In the genomic region with DNA sequence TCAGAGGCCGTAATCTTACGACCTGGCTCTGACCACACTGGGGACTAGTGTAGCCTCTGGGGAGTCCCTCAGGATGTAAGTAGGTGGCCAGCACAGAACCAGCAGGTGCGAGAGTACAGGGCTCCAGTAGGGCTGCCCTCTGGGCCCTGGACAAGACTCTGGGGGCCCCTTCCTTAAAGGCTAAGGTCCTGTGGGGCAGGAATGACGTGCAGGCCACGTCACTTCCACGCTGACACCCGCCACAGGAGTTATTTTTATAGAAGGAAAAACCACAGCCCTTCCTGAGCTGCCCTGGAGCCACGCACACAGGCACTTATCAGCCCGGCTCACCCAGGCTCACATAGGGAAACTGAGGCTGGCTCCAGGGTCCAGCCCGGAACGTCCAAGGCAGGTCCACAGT, we compare ENCODE assay signal across 17 mouse cellular contexts. TPM values are rescaled to one million over a fixed set of nuclear protein-coding genes. Genes with fewer than 3 reads are reported as not detected.
DNase-seq lines count a peak whose midpoint lies in the region; ATAC-seq and TF ChIP-seq lines count a peak whose summit lies in the region.
"Had no signal": no experiment of that assay in that cellular context is flagged by ENCODE, and none has a peak within 500 bp of the region (broad histone marks: within the 10 kb centered on the region; RNA-seq: fewer than 3 reads in every experiment).

No protein-coding gene starts in this region.

- DNase-seq in kidney, postnatal 4 days, result no peak
- DNase-seq in CH12.LX (ENCODE audit: extremely low read depth), result no peak
- DNase-seq in embryonic facial prominence, embryonic 10.5 days (ENCODE audit: low spot score), result no peak
- DNase-seq in heart, postnatal 25 days (ENCODE audit: low spot score), result peak; percentile 51
- no peak for DNase-seq in cerebellum, postnatal 36 days
- no peak for DNase-seq in gastrocnemius, adult 18-20 months (ENCODE audit: low spot score)
- DNase-seq in ovary, postnatal 10 days (ENCODE audit: low spot score), result no peak
- DNase-seq: cerebellum, adult 9-10 months had no signal

- H3K36me3 ChIP-seq in kidney, embryonic 16.5 days (ENCODE audit: insufficient read depth, low read length), result no peaks in the 10 kb centered on the region
- peaks cover 0 to 2% of the 10 kb centered on the region in 2 experiments for H3K36me3 ChIP-seq in CH12.LX (replicated peaks in 1 of 2; ENCODE audit: control insufficient read depth in 1 of 2, insufficient read depth in 1 of 2, low read length in 1 of 2)
- H3K36me3 ChIP-seq in embryonic facial prominence, embryonic 10.5 days (replicated peaks), result peaks cover 39% of the 10 kb centered on the region
- H3K36me3 ChIP-seq: embryonic facial prominence, embryonic 12.5 days had no signal

- H3K4me3 ChIP-seq in kidney, embryonic 16.5 days (ENCODE audit: low read length), result no peak overlapping the region
- no peak overlapping the region for H3K4me3 ChIP-seq in CH12.LX (replicated peaks in 1 of 3; ENCODE audit: low read depth in 2 of 3, low read length in 2 of 3, poor library complexity in 1 of 3)
- no peak overlapping the region for H3K4me3 ChIP-seq in embryonic facial prominence, embryonic 10.5 days
- H3K4me3 ChIP-seq: embryonic facial prominence, embryonic 12.5 days had no signal

- no peak for TF ChIP-seq EP300 in CH12.LX (IDR thresholded peaks at IDR 0.05; ENCODE audit: low read length)

- H3K4me1 ChIP-seq in kidney, embryonic 16.5 days (ENCODE audit: insufficient read depth, low read length), result 0 out of 2 replicates have a peak, but pooled peaks cover 7% of the 10 kb centered on the region
- H3K4me1 ChIP-seq in CH12.LX (ENCODE audit: control insufficient read depth in 1 of 2, insufficient read depth in 2 of 2), result peaks cover 8 to 17% of the 10 kb centered on the region in 2 experiments; a peak in 3 of 4 replicates
- peaks cover 59% of the 10 kb centered on the region for H3K4me1 ChIP-seq in embryonic facial prominence, embryonic 10.5 days

- no peaks in the 10 kb centered on the region for H3K9me3 ChIP-seq in kidney, embryonic 16.5 days (ENCODE audit: low read length)
- H3K9me3 ChIP-seq in CH12.LX (replicated peaks; ENCODE audit: low read length), result no peaks in the 10 kb centered on the region
- no peaks in the 10 kb centered on the region for H3K9me3 ChIP-seq in embryonic facial prominence, embryonic 10.5 days
- H3K9me3 ChIP-seq: embryonic facial prominence, embryonic 12.5 days had no signal

- TF ChIP-seq RAD21 in CH12.LX (IDR thresholded peaks at IDR 0.05; ENCODE audit: low read depth, low read length), result no peak

- no peak for ATAC-seq in kidney, embryonic 16.5 days (ENCODE audit: low FRiP score, low TSS enrichment)
- ATAC-seq: hindbrain, embryonic 16.5 days; Patski had no signal

- TF ChIP-seq CTCF in CH12.LX (conservative IDR thresholded peaks at IDR 0.05 in 1 of 2, IDR thresholded peaks at IDR 0.05 in 1 of 2; ENCODE audit: low read depth in 2 of 2, low read length in 2 of 2), result no peak

- TF ChIP-seq POLR2A in CH12.LX (IDR thresholded peaks at IDR 0.05; ENCODE audit: low read depth, low read length), result no peak

- H3K4me2 ChIP-seq in kidney, embryonic 16.5 days (replicated peaks; ENCODE audit: low read depth, low read length), result no peak overlapping the region
- H3K4me2 ChIP-seq in CH12.LX (ENCODE audit: insufficient read depth, low read depth, poor library complexity, severe bottlenecking), result no peak overlapping the region
- H3K4me2 ChIP-seq: embryonic facial prominence, embryonic 12.5 days; midbrain, embryonic 11.5 days had no signal

- H3K27ac ChIP-seq in kidney, embryonic 16.5 days (ENCODE audit: low read length), result no peak overlapping the region
- no peak overlapping the region for H3K27ac ChIP-seq in CH12.LX (ENCODE audit: insufficient read depth, low read depth)
- H3K27ac ChIP-seq in embryonic facial prominence, embryonic 10.5 days (replicated peaks), result 0 out of 2 replicates have a peak overlapping the region, but pooled peaks have one; percentile 20
- H3K27ac ChIP-seq: embryonic facial prominence, embryonic 12.5 days; liver, embryonic 14.5 days had no signal

- no peaks in the 10 kb centered on the region for H3K27me3 ChIP-seq in kidney, embryonic 16.5 days (ENCODE audit: insufficient read depth, low read length)
- H3K27me3 ChIP-seq in CH12.LX (replicated peaks), result peaks cover 40% of the 10 kb centered on the region
- H3K27me3 ChIP-seq in embryonic facial prominence, embryonic 10.5 days (replicated peaks; ENCODE audit: low read depth, poor library complexity, severe bottlenecking), result 0 out of 2 replicates have a peak, but pooled peaks cover 4% of the 10 kb centered on the region
- H3K27me3 ChIP-seq: embryonic facial prominence, embryonic 12.5 days; Patski had no signal

- in situ Hi-C loops in CH12.LX (cut with MboI; ENCODE audit: low pct_ligation_motif_present, low pct_unique_long_range_greater_than_20kb, low sequenced_read_pairs), result no loop called here

- dilution Hi-C loops in CH12.LX (cut with MboI; ENCODE audit: extremely low pct_ligation_motif_present, extremely low pct_unique_long_range_greater_than_20kb, low sequenced_read_pairs), result no loop called here

- intact Hi-C loops in heart, postnatal 25 days (cut with DNase I), result no loop called here

- H3K9ac ChIP-seq in kidney, embryonic 16.5 days (replicated peaks; ENCODE audit: low read length), result 0 out of 2 replicates have a peak overlapping the region, but pooled peaks have one; percentile 7
- H3K9ac ChIP-seq in CH12.LX (ENCODE audit: insufficient read depth, low read depth), result no peak overlapping the region
- H3K9ac ChIP-seq: embryonic facial prominence, embryonic 12.5 days; liver, embryonic 14.5 days had no signal

- 79% methylated on average over 11 of the region's 11 CpGs for WGBS in kidney, embryonic 16.5 days
- WGBS in embryonic facial prominence, embryonic 10.5 days, result 77% methylated on average over 11 of the region's 11 CpGs

- H3K79me2 ChIP-seq in CH12.LX (replicated peaks; ENCODE audit: control insufficient read depth, extremely low read depth, insufficient read depth, poor library complexity, severe bottlenecking), result no peaks in the 10 kb centered on the region

TF ChIP-seq in CH12.LX, 34 proteins besides CTCF, POLR2A, EP300 and RAD21:
- TF ChIP-seq MEF2A (IDR thresholded peaks at IDR 0.05; ENCODE audit: borderline replicate concordance, low read depth, low read length) (0 out of 2 replicates have a peak, but pooled peaks have one; percentile 15), ZMIZ1 (IDR thresholded peaks at IDR 0.05; ENCODE audit: low read depth, low read length) (no peak)

RNA-seq across cellular contexts. Expression of a gene that starts 12.1 kb away (rescaled TPM):
- polyA plus RNA-seq in kidney, embryonic 16.5 days (2015; fragmentation: Nextera tagmentation; extraction: Ambion mirVana), result 2.2 and 2.5 TPM in 2 replicates
- total RNA-seq in CH12.LX (2012; rRNA removed), result 3.8 and 7.6 TPM in 2 replicates
- total RNA-seq in CH12.LX (2014; rRNA removed), result 0.34 and 0.69 TPM in 2 replicates
- polyA plus RNA-seq in CH12.LX (2012; ENCODE audit: insufficient read length, low read depth), result 0.59 and 0.80 TPM in 2 replicates
- polyA plus RNA-seq in embryonic facial prominence, embryonic 10.5 days (2016; fragmentation: Nextera tagmentation; extraction: Ambion mirVana), result 4.8 and 5.3 TPM in 2 replicates
- 10 to 100 TPM; 22.4 to 34.7 TPM for total RNA-seq in heart, postnatal 25 days (2021)
- 10 to 100 TPM; 22.1 to 24.0 TPM for total RNA-seq in gastrocnemius, adult 18-20 months (2021)

RNA-seq across cellular contexts. Expression of a gene that starts 24.4 kb away (rescaled TPM):
- polyA plus RNA-seq in kidney, embryonic 16.5 days (2015; fragmentation: Nextera tagmentation; extraction: Ambion mirVana), result 99.1 and 104 TPM in 2 replicates
- 15.9 and 23.9 TPM in 2 replicates for total RNA-seq in CH12.LX (2012; rRNA removed)
- total RNA-seq in CH12.LX (2014; rRNA removed), result 17.7 and 19.7 TPM in 2 replicates
- 20.0 and 20.7 TPM in 2 replicates for polyA plus RNA-seq in CH12.LX (2012; ENCODE audit: insufficient read length, low read depth)
- polyA plus RNA-seq in embryonic facial prominence, embryonic 10.5 days (2016; fragmentation: Nextera tagmentation; extraction: Ambion mirVana), result 78.1 and 83.8 TPM in 2 replicates
- 1 to 10 TPM; 4.4 to 5.7 TPM for total RNA-seq in heart, postnatal 25 days (2021)
- total RNA-seq in gastrocnemius, adult 18-20 months (2021), result 1 to 10 TPM; 6.5 to 7.6 TPM

RNA-seq across cellular contexts. Expression of a gene that starts 49.5 kb away (rescaled TPM):
- polyA plus RNA-seq in kidney, embryonic 16.5 days (2015; fragmentation: Nextera tagmentation; extraction: Ambion mirVana), result 0.15 and 0.22 TPM in 2 replicates
- 31.1 and 44.7 TPM in 2 replicates for total RNA-seq in CH12.LX (2012; rRNA removed)
- total RNA-seq in CH12.LX (2014; rRNA removed), result 19.4 and 24.4 TPM in 2 replicates
- polyA plus RNA-seq in CH12.LX (2012; ENCODE audit: insufficient read length, low read depth), result 50.9 and 62.1 TPM in 2 replicates
- polyA plus RNA-seq in embryonic facial prominence, embryonic 10.5 days (2016; fragmentation: Nextera tagmentation; extraction: Ambion mirVana), result 0.30 TPM in 1 of 2 replicates, not detected in the other
- total RNA-seq in heart, postnatal 25 days (2021), result under 1 TPM in 1 of 2 experiments, not detected in 1; 0.23 TPM
- under 1 TPM in 1 of 2 experiments, not detected in 1; 0.14 TPM for total RNA-seq in gastrocnemius, adult 18-20 months (2021)
- total RNA-seq: left cerebral cortex, postnatal 25 days had no signal
- polyA plus RNA-seq: forebrain, embryonic 11.5 days; midbrain, embryonic 11.5 days; neural tube, embryonic 11.5 days; Patski had no signal

RNA-seq across cellular contexts. Expression of a gene that starts 58.8 kb away (rescaled TPM):
- polyA plus RNA-seq in kidney, embryonic 16.5 days (2015; fragmentation: Nextera tagmentation; extraction: Ambion mirVana), result 29.4 and 30.6 TPM in 2 replicates
- 10.8 and 11.9 TPM in 2 replicates for total RNA-seq in CH12.LX (2012; rRNA removed)
- 4.3 and 5.6 TPM in 2 replicates for total RNA-seq in CH12.LX (2014; rRNA removed)
- 8.0 and 9.9 TPM in 2 replicates for polyA plus RNA-seq in CH12.LX (2012; ENCODE audit: insufficient read length, low read depth)
- 22.3 and 23.0 TPM in 2 replicates for polyA plus RNA-seq in embryonic facial prominence, embryonic 10.5 days (2016; fragmentation: Nextera tagmentation; extraction: Ambion mirVana)
- 10 to 100 TPM; 21.0 to 21.9 TPM for total RNA-seq in heart, postnatal 25 days (2021)
- total RNA-seq in gastrocnemius, adult 18-20 months (2021), result 10 to 100 TPM; 19.6 to 20.4 TPM

Comparison
In these comparisons a context has a peak if more than half of its experiments do, and no peak if none do; other contexts are left out.
1. RNA of a gene that starts 49.5 kb away (total RNA-seq): 19.4 to 44.7 TPM in CH12.LX; 0.23 TPM in heart, postnatal 25 days and 0.14 TPM in gastrocnemius, adult 18-20 months; every median in the first group is over 10 times any median in the second.